Mouse (Mus musculus) erythroid progenitor cell, adult 5-6 weeks (primary cell): ENCODE measurements around the gene Rasgrp1. TPM values are rescaled to one million over a fixed set of nuclear protein-coding genes. Genes with fewer than 3 reads are reported as not detected.

Experiments
- ATAC-seq: replicated peaks from 2 replicates; pipeline ENCODE4 v1.8.0; 2016; ENCODE audit warnings: moderate number of reproducible peaks, mild to moderate bottlenecking, moderate TSS enrichment, inconsistent platforms; ENCODE audit not compliant: poor library complexity, low FRiP score, severe bottlenecking
- total RNA-seq, 2 experiments: library from RNA; stranded (forward) in 1 of 2; stranded (reverse) in 1 of 2; fragments of 150-400 nt in 1 of 2; fragments of 186-747, 209-891 nt in 1 of 2; gene quantifications; 2 replicates each; pipeline versions ENCODE4 v1.2.3 to v1.2.4; 2015 to 2017; ENCODE audit warnings: low replicate concordance in 2 of 2

Rasgrp1 gene
- total RNA-seq, 2 experiments from 2014 or later: 4.8 to 6.3 TPM

DNA sequence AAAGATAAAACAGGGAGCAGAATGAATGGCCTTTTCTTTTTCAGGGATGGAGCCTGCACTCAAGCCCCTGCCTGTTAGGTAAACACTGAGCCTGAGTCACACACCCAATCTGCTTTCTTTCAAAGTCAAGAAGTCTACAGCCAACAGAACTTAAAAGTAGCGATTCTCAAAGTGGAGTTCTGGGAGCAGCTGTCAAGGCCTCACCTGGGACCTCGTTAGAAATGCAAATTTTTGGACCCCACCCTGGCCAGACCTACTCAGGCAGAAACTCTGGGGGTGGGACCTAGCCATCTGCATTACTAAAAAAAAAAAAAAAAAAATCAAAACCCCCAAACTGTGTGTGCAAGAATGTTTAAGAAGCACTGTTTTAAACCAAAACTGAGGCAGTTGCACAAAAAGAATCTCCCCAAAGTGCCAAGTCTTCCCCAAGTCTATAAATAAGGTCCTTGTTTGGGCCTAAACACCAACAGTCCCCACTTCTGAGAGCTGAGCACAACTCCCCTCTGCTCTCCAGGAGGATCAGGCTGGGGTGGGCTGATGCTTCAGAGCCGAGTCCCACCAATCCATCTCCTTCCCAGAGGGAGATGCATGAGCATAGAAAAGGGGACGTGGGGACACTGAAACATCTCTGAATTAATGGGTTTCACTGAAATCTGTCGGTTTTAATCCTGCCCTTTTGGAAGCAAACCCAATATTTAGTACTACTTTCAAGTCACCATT, 5.7 kb downstream of the Rasgrp1 start:
- no peak for ATAC-seq

DNA sequence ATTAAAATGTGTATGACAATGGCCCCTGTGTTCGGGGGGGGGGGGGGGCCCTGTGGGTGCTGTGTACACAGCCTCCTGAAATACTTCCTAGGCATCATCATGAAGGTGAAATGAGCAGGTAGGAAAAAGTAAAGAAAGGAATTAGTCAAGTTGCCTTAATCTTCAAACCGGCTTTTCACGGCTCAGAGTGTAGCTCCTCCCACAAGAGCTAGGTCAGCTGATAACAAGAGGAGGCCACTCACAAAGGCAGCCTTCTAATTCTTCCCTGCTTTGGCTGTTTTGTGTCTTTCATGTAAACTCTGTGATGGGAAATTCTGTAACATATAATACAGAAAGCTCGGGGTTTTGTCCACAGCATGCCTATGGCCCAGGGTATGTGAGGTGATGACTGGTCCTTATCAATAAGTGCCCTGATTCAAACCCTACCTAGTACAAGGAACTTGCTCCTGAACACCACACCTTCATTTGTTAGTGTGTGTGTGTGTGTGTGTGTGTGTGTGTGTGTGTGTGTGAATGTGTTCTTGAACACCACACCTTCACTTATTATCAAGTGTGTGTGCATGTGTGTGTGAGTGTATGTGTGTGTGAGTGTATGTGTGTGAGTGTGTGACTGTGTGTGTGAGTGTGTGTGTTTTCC, 7.1 kb downstream of the Rasgrp1 start:
- no peak for ATAC-seq

DNA sequence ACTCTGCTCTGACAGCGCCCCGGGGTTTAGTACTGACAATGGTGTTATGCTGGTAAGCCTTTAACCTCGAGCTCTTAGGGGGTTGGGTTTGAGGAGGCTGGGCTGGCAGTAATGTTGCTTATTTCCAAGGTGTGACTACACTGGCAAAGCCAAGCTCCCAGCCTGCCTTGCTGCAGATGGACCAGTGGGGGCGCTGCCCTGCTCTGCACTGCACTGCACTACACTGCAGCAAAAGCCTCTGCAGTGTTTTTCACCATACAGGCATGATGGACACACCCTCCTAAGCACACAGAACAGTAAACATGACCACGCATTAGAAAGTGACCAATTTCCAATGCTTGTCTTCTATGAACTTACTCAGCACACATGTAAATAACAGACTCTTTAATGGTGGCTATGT, 11.2 kb downstream of the Rasgrp1 start:
- ATAC-seq: no peak

DNA sequence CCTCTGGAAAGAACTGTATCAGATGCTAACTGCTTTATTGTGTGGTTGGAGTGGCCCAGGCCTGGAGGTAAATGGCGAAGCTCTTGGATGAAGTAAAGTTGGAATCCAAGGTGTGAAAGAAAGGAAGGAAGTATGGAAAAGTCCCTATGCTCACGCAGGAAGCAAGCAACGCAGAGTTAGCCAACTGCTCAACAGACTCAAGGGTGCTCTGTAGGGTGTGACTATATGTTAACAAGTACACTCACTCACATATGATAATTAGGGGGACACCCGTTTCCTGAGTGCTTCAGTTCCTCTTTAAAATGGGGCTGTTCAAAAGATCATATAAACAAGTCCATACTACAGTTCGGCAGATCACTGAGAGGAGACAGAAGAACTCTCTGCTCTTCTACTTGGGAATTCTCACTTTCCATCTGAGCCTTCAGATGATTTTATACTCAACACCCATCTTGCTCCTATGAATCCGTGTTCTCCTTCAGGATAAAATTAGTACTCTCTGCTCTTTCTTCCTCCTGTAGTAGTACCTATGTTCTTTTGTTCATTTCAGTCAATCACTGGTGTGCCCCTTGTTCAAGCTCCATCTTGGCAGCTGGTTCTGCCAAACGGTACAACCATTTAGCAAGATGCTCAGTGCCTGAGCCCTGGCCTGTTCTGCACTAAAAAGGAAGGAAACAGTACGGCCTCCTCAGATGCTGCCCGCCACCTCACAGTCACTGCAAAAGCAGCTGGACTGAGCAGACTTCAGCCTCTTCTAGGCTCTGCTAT, 14.1 kb downstream of the Rasgrp1 start:
- no peak for ATAC-seq

DNA sequence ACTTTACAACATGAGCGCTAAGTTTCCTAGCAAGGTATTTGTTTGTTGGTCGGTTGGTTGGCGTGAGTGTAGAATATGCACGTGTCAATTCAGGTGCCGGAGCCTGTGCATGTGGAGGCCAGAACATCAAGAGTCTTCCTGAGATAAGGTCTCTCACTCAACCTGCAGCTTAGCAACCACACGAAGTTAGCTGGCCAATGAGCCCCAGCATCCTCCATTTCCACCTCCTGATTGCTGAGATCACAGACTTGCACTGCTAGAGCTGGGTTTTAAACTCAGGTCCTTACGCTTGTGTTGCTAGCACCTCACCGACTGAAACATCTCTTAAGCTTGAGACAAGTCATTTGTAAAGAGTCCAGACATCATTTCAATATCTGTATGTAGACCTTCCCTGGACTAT, 20.4 kb downstream of the Rasgrp1 start:
- ATAC-seq: no peak

DNA sequence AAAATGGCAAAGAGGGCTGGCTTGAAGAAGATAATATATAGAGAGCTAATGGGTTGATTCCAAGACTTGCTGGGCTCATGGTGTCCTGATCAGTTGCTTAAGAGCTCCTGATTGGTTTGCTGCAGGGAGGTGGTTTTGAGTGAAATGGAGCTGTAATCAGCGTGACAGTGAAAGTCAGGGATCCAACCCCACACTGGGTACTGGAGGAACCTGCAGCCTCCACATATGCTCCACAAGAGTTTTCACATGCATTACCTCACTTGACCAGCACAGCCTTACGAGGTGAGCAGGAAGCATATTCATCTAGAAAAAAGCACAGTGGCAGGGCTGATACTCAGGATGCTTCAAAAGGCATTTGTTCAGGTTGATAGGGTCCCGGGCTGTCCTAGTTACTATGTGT, 21.6 kb downstream of the Rasgrp1 start:
- no peak for ATAC-seq

DNA sequence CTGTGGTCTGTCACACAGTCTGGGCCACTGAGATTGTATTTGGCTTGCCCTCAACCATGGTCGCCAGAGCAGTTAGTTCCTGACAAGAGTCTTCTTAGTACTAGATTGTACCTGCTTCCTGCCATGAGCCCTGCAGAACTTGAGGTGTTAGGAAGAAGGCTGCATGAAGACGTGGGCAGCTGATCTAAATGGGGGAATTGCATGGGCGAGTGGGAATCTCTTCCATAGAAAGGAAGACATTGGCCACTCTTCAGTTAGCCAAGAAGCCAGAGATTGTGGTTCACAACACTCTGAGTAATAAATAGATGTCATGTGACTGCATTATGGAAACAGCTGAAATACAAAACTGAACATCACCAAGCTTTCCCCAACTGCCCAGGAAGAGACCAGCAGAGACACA, 23.8 kb downstream of the Rasgrp1 start:
- no peak for ATAC-seq

DNA sequence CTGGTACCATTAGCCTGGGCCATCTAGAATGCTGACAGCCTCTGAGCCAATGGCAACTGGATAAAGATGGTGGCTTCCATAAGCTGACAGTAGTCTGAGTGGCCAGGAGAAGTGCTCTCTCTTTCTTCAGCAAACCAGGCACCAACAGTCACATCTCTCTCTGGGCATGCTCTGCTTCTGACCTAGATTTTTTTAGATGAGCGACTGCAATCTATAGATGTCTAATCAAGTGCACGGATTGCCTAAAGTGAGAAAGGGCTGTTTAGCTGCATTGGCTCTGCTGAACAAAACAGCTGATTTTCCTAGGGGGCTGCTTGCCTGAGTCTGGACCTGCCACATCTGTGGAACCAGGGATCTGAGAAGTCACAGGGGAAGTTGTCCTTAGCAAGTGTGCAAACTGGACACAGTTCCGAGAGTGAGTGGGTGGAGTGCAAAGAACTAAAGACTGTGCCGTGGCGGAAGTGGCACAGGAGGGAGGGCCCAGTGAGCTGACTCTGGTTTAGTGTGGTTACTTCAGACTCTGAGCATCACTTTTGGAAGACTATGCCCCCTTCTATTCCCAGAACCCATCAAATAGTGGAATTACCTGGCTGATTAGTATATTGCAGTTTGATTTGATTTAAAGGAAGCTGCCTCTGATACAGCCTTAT, 29.1 kb downstream of the Rasgrp1 start:
- no peak for ATAC-seq

DNA sequence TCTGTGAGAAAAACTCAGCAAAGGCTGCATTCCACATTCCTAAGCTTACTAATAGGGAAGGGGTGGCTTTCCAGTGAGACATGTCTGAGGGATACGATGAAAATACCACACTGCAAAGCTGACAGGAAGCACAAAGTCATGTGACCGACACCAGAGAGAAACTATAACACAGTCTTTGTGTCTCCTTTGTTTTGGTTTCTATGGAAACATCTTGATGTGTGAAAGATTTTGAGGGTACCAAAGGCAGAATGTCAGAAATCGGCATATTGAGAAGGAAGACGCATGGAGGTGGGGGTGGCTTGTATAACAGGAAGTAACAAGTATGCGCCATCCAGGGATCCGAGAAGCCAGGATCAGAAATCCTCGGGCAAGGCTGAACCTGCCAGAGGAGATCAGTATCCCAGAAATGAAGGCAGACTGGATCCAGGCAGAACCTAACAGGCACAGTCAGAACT, 30.3 kb downstream of the Rasgrp1 start:
- ATAC-seq: no peak

DNA sequence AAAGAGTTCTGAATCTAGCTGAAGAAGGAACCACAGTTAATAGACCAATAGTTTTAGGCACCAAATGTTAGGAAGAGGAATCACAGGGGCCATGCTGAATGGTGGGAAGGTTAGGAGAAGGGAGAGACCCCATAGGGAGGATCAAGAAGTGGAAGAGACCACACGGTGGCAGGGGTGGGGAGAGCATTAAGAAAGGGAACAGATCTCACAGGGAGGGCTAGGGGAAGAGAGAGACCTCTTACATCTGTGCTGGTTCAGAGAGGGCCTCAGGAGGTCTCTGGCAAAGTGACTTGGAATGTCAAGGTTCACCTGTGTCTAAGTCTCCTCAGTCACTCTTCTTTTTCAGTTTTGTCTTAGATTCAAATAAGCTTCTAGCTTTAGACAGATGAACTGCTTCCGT, 30.8 kb downstream of the Rasgrp1 start:
- ATAC-seq: no peak

DNA sequence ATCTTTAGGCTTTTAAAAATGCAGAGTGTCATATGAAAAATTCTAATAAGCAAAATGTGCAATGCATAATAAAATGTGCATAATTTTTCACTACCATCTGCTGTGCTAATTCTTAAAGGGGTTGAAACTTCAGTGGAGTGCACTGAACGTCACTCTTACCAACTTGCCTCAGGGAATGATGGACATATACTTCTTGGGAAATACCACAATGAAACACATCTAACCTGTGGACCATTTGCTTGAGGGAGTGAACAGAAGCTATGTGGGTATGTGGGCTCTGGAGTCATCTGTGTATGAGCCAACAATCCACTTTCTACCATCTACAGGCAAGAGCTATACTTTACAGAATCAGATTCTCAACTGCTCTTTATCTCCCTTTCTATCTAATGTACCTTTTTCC, 31.5 kb downstream of the Rasgrp1 start:
- ATAC-seq: no peak

DNA sequence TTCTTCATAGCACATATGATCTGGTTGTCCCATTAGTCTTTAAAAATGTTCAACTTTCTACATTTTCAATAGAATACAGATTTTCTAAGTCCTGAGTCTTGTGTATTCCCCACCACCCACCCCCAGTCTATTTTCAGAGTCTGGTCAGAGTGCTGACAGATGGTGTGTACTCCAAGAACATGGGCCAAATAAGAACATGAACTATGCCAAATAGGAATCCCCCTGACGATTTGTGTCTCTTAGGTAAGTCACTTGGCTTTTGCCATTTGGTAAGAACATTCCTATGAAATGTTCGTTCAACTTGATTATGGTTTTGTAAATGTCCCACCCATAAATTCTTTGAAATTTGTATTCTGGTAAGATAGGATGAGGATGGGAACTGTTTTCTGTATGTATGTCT, 33.8 kb downstream of the Rasgrp1 start:
- no peak for ATAC-seq

DNA sequence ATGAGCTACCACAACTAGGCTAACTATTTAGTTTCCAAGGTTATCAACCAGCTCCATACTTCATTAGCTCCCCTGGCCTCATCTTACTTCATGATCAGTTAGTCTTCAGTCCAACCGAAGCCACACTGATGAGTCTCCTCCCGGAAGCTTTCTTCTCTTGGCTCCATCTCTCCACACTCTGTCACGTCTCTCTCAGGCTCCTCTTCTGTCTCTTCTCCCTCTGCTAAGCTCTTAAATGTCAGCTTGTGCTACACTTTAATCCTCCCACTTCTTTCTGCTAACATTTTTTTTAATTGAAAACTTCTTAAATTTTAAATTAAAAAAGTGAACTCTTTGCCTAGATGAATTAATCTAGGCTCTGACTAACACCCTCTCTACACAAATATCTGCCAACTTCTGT, 34.8 kb downstream of the Rasgrp1 start:
- no peak for ATAC-seq

DNA sequence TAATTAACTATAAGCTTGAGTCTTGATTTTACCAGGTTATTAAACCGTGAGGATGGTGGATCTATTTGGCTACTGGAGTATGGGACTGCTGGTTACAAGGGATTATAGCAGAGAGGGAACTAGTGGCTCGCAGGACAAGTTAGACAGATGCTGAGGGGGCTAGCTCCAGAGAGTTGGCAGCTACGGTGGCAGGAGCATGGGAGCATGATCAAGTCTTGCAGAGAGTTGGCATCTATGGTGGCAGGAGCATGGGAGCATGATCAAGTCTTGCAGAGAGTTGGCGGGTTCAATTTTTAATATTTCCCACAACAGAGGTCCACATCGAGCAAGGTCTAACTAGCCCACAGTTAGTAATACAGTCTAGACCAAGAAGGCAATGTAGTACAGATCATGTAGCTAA, 37.9 kb downstream of the Rasgrp1 start:
- no peak for ATAC-seq

DNA sequence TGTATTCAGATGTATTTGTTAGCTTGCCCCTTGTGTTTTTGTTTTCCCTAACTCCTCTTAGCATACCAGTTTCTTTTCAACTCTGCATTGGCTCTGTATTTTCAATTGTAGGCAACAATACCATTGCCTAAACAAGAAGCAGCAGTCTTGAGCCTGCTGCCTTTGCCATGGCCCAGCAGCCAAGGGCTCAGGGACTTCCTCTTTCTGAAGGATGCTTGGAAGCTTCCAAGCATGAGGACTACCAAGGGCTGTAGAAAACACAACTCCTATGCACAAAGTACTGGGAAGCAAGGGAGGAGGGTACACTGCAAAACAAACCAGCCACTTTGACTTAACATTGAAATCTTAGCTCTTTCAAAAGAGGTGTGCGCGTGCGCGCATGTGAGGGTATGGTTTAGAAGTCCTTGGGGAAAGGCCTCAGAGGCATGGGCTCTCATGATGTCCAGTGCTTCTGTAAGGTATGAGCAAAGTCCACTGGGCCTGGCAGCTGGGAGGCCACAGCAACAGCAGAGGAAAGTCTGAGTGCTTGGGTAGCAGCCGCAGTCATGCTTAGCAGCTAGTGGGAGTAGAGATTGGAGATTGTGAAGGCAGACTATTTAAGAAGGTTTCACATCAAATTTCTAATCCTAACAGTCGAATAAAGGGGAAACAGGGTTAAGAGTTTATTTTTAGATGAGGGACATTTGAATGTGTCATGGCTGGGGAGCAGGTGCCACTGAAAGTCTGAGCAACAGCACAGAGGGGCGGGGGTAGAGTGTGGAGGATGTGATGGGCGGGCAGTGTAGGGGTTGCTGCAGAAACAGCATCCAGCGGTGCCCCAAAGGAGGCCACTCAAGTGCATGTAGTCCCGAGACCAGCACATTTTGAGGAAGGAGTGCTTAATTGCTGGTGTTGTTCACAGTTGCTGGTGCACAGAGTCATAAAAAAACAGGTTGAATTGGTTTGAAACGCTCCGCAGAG, 39.1 kb downstream of the Rasgrp1 start:
- ATAC-seq: no peak

DNA sequence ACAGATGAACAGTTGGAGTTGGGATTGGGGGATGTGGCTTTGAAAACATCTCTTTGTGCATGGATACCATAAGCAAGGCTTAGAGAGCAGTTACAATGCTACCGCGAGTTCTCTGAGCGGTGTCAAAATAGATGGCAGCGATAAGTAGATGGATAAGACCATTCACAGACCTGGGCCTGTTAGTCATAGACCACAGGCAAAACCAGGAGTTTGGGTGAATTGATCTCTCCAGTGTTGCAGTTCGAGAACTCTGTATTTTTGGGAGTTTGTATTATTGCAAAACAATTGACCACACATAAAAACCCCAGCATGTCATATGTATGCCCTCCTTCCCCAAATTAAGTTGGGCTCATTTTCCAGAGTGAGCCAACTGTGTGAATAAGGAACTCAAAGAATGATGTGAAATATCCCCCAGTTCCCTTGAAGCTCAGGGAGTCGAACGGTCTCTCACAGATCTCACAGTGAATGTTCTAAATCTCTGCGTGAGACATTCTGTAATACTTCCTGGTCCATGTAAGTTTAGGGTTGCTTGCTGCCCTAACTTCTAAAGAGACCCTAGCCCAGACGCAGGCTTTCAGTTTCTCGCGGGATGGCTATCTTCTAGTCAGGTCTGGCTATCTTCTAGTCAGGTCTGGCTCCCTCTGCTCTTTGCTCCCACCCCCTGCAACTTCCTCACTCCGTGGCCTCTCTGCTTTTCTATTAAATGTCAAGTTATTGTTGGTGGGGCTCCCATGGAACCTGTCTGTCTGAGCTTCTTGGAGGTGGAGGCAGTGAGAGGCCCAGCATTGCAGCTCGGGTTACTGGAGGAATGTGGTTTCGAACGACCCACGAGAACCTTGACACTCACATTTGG, 43.0 kb downstream of the Rasgrp1 start:
- no peak for ATAC-seq

DNA sequence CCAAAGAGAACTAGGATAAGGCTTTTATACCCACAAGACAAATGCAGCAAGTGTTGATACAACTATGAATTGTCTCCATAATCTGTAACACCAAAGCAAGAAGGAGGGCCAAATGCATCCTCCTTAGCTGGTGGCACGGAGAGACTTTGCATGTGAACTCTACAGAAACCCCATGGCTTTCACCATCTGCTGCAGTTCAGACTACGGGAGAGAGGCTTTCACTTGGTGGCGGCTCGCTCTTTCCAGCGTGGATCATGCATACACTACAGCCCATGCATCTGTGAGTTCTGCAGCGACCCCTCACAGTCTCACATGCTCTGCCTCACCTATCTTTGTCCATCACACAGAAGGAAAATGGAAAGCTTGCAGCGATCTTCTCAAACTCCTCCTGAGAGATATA, 54.5 kb downstream of the Rasgrp1 start:
- ATAC-seq: no peak

DNA sequence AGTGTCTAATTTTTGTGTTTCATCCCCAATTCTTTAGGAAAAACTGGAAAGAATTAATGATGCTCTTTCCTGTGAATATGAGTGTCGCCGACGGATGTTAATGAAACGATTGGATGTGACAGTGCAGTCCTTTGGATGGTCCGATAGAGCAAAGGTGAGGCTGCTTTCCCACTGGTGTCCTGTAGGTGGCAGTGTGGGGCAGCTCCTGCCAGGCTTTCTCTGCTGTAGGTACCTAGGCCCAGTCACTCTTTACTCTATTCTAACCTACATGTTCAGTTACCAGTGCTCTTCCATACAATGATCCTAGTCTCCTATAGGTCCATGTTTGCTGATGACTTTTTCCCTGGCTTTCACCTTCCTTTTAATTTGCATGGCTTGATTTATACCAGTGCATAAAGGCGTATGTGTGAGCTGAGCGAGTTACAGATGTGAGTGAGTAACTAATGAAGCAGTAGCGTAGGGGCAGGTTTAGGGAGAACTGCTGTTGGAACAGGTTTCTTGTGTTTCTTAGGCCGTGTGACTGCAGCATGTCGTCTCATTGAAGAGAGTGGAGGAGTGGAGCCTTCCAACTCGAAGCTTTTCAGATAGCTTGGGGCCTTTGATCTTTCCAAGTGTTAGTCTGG, 78.9 kb downstream of the Rasgrp1 start:
- ATAC-seq: peak; percentile 80
